Mouse (Mus musculus) adrenal gland (tissue): ENCODE data around the gene 7530416G11Rik.

ENCODE experiments used
- intact Hi-C: fragments of 180-260 bp; cut with DNase I; formaldehyde crosslinking; loops from one replicate; pipeline ENCODE4 v1.15.1; 2025

The 7530416G11Rik gene

DNA sequence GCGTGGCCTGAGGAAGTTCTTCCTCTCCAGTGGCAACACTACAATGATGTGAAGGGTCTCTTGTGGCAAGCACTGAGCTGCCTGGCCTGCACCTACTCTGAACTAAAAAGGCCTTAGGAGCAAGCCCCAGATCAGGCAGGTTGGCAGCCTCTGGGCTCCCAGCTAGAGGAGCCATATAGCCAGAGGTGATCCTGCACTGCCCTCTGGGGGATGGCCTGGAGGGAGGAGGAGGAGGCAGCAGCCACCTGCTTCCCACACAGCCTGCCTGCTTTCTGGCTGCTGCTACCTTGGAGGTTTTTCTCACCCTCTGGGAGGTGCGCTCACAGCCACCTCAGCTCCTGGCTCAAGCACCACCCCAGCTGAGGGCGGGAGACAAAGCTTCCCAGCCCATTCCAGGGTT is 22.4 kb downstream of the 7530416G11Rik start:
- intact Hi-C loops: loop anchor here (5.0 kb wide), 1 partner anchor 213 kb away; no protein-coding TSS in a partner anchor

DNA sequence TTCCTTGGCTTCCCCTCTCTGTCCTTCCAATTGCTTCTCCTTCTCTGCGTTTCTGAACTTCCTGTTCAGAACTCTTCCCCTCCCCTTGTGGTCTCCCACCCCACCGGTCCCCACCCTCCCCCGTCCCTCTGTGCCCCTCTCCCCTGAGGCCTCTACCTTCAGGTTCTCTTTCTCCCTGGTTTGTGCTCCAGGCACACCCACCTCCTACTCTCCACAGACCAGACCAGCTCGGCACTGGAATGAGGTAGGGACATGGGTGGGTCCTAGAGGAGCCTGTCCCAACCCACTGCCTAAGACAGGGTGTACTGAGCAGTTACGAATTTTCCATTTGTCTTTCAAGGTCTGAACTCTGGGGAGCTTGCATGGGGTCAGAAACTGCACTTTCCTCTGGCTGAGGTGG is 23.1 kb downstream of the 7530416G11Rik start:
- intact Hi-C loops: loop anchor here (5.0 kb wide), 3 partner anchors 163 to 232 kb away; no protein-coding TSS in a partner anchor

DNA sequence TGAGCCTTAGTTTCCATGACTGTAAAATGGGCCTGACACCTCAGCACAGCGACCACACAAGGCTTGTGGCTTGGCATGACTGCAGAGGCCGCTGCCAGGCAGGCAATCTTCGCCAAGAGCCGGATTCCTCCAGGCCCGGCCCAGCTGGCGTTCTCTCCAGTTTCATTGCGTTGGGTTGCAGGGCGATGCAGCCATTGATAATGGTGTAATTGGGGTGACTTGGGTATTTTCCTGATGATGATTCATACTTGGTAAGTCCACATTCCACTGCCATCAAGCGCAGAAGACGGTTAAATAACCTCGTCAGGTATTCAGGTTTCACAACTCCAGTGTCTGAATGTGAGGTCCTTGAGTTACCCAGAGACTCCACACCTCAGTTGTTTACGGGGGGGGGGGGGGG is 23.7 kb downstream of the 7530416G11Rik start:
- intact Hi-C loops: loop anchor here (5.0 kb wide), 2 partner anchors 162 to 233 kb away; no protein-coding TSS in a partner anchor

DNA sequence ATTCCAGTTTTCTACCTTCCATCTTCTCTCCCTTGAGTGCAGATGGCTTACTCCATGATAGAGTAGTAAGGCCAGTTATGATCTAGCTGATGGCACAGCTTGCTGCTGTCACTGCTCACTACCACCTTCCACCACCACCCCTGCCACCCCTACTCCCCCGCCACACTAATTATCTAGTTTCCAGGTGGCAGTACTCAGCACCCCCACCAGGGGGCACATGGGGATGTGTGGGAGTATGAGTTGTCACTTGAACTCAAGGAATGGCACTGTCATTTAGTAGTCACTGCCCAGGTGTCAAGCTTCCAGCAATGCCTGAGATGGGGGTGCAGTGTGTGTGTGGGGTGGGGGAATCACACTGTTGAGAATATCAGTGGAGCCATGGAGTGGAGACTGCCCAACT is 25.4 kb downstream of the 7530416G11Rik start:
- intact Hi-C loops: loop anchor here (1.0 to 5.0 kb wide), 3 partner anchors 106 to 235 kb away; no protein-coding TSS in a partner anchor

DNA sequence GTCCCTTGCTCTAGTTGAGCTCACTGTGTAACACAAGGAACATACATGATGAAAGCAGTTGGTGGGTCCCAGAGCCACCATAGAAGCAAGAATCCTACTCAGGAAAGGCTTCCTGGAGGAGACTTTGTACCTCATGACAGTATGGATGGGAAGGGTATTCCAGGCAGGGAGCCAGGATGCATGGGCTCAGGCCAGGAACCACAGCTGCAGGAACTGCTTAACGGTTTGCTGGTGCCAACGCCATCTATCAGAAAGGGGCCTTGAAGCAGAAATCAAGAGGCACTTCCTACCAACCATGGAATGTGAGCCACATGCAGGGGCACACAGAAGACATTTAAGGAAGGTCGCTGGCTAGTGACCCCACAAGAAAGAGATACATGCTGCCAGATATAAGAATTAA is 28.3 kb downstream of the 7530416G11Rik start:
- intact Hi-C loops: loop anchor here (5.0 kb wide), 2 partner anchors 157 to 238 kb away; no protein-coding TSS in a partner anchor

DNA sequence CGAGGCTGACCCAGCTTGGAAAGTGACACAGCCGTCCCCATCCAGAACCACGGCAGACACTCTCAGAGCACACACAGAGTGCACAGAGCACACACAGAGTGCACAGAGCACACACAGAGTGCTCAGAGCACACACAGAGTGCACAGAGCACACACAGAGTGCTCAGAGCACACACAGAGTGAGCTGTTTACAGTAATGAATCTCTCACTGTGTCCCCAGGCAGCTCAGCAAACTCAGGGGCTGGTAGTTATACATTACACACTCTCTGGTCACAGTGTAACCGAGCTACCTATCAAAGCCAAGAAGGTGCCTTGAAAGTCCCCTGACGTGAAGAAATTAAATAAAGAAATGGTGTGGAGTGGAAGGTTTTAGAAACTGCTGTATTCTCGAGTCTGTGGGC is 33.6 kb downstream of the 7530416G11Rik start:
- intact Hi-C loops: no loop called here

DNA sequence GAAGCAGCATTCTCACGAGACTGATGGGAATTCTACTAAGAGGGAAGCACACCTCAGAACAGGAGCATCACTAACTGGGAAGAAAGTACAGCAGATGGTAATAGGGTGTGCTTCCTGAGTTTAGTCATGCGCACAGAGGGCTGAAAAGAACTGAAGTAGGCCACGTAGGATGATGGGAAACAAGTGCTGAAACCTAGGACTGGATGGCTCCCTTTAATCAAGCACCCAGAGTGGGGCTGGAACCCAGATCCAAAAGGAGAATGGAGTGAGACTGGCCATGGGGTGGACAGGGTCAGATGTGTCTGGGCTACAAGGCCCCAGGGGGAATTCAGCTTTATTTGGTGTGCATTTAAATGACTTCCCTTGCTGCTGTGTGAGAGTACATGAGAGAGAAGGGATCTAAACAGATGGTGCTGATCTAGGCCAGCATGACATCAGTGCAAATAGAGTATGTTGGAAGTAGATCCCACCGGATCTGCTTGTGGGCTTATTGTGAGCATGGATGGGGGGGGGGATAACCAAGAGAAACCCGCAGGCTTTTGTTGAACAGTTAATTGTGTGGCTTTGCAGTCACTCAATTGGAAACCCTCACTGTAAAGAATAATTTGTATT is 36.5 kb downstream of the 7530416G11Rik start:
- intact Hi-C loops: no loop called here

DNA sequence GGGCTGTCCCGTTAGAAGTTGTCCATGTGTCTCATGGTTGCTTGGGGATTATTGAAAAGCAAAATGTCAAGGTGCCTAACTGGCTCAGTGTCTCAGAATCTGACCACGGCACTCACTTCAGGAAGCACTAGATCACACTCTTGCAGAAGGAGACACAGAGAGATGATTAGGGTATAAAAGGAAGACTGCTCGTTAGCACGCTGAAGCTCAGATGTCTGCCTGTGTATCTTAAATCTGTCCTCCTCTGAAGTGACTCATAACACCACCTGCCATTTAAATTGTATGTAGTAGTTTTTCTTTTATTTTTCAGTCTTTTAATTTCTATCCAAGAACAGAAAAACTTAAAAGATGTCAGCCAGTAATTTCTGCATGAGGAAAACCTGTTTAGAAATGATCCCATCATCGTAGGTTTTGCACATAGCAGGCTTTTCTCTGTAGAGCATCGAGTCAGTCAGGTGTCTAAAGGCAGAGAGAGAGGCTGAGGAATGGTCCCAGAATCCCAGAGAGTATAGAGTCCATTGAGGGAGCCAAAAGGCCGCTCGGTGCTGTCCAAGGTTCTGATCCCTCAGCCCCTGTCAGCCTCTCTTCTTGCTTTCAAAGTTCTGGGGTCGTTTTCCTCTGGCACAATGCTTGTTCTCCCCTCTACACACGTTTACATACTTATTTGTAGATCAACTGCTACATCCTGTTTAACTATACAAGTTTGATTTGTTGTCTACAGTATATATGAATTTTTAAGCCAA is 38.0 kb downstream of the 7530416G11Rik start:
- intact Hi-C loops: no loop called here

DNA sequence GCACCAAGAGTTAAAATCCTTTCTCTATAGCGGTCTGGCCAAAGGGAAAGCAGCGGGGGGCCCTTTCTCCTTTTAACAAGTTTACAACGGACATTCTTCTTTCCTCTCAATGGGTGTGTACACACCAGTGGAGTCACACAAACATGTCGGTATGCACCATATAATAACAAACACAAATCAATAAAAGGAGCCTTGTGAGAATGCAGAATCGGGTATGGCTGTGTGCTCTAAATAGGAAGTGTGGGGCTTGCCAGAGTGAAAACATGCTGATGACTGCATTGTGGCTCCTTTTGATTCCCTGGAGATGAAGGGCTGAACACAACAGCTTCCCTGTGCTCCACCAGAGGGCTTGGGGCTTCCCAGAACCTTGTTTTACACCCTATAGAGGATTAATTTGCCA is 38.8 kb downstream of the 7530416G11Rik start:
- intact Hi-C loops: no loop called here

DNA sequence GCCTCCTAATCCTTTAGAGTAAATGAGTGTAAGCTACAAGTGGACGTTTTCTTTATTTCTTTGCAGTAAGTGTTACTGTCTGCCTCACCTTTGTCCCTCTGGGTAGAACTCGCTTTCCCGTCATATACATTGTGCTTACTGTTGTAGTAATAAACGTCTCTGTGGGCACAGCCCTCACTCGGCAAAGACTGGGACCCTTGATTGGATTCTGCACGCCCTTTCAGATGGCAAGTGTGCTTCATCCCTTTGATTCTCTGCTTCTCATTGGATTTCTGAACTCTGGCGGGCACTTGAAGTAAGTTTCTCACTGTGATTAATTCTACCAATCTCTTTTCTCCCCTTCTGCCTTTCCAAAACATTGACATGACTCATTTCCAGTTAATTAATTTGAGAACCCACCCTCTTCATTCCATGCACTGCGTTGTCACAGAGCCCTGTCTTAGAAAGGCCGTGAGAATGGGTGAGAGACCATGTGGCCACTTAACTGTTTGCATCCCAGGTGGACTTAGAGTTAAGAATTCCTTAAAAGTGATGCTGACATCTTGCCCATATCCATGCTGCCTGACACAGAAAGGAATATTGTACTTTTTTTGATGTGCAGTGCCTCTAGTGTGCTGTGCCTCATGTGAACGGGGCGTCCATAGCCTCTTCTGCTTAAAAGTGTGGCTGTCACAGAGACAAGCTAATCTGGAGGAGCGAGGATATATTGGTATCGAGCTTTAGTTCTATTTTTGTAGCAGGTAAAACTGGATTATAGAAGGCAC is 39.8 kb downstream of the 7530416G11Rik start:
- intact Hi-C loops: no loop called here

DNA sequence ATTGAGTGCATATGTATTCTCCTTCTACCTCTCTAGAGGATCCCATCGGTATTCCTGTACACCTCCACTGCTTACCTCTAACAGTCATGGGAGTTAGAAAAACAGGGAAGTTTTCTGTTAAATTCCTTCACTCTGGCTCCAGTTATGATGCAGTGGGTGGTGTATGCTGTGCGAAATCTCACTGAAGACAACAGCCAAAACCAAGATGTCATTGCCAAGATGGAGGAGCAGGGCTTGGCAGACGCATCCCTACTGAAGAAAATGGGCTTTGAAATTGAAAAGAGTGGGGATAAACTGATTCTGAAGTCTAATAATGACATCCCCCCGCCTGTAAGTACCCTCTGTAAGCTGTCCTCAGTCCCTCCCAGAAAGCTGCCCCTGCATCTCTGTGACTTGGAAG is 40.9 kb downstream of the 7530416G11Rik start:
- intact Hi-C loops: no loop called here

DNA sequence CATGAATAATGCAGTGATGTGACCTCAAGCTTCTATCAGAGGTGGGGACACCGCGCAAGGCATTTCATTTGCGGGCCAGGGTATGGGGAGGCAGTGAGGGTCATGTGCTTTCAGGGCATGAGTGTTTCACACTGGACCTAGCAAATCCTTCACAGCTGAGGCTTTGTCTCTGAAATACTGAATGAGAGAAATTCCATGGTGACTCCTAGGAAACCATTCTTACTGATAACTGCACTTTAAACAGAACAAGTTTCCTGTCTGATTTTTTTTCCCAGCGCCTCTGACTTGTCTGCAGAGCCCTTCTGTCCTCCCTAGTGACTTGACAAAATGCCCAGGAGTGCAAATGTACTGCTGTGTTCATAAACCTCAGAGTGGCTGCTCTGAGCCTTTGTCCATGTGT is 41.5 kb downstream of the 7530416G11Rik start:
- intact Hi-C loops: no loop called here

DNA sequence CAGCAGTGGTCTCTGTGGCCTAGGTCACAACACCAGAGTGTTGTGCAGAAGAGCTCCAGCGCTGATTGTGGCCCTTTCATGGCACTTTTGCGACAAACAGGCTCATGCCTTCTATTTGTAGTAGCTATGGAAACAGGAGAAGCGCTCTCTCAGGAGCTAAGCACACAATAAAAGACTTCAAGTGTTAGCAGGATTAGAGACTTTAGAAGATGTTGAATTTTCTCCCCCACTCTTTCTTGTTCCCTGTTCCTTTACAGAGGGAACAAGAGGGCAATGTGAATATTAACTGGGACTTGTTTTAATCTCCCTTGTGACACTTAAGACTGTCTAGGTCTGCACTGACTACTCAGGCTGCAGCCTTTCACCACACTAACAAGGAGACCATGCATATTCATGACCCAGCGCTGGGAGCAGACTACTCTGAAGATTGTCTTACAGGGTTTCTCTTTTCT is 44.4 kb downstream of the 7530416G11Rik start:
- intact Hi-C loops: no loop called here

DNA sequence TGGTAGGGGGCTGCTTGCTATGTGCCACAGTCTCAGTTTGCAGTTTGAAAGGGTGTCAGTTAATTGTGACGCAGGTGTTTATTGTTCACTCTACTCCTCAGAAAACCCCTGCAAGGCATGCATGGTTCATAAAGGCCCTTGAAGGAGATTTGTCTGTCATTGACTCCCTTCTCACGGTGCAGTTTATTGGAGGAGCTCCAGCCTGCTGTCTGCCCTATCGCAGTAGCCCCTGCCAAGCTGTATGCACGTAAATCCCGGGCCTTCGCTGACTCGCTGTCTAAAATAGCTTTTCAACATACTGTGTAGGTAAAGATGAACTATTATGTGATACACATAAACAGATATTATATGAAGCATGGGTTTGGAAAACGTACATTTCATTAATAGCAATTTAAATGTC is 45.2 kb downstream of the 7530416G11Rik start:
- intact Hi-C loops: no loop called here

DNA sequence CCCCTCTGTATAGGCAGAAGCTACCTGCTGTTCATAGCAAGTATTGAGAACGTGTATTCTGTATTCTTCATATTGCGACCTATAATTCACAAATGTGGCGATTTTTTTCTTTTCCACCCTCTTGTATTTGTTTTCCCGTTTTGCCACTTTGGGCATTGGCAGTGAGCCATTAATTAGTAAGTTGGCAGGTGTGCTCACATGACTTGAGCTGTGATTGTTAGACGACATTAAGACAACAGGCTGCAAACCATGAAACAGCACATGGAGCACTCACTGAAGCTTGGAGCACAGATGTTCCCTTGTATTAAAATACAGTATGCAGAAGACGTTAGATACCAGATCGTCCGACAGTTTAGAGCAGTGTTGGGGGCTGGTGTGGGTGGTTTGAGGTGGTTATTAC is 46.1 kb downstream of the 7530416G11Rik start:
- intact Hi-C loops: no loop called here

DNA sequence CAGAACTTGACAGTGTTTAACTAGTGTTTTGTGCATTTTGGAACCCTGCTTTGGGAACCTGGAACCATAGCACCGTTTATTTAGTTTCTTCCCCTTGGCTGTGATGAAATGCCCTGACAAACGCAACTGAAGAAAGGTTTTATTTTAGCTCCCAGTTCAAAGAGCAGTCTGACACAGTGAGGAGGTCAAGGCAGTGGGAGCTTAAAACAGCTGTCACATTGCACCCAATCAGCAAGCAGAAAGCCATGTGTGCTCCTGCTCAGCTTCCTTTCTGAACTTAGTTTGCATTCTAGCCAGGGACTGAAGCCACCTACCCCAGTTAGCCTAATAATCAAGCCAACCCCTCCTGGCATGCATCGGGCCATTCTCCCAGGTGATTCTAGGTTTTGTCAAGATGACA is 56.4 kb downstream of the 7530416G11Rik start:
- intact Hi-C loops: no loop called here
